Mouse (Mus musculus) C2C12 (cell line): ENCODE data around the gene Spen. TPM values are rescaled to one million over a fixed set of nuclear protein-coding genes. Genes with fewer than 3 reads are reported as not detected.

ENCODE experiments used
- H3K27me3 ChIP-seq: one replicate; pipeline ENCODE4 v1.6.1; 2011; ENCODE audit not compliant: control insufficient read depth, insufficient read depth, insufficient read length
- H3K36me3 ChIP-seq: one replicate; pipeline ENCODE4 v1.6.1; 2011; ENCODE audit not compliant: control insufficient read depth, insufficient read depth
- H3K4me3 ChIP-seq: one replicate; pipeline ENCODE4 v1.5.1; 2011; ENCODE audit warnings: mild to moderate bottlenecking, control low read depth; ENCODE audit not compliant: poor library complexity, insufficient read depth, severe bottlenecking
- H3K79me2 ChIP-seq: one replicate; pipeline ENCODE4 v1.6.1; 2011; ENCODE audit not compliant: control insufficient read depth, insufficient read depth
- H3K79me3 ChIP-seq: one replicate; pipeline ENCODE4 v1.6.1; 2011; ENCODE audit warnings: low read depth, control low read depth
- H3ac ChIP-seq: one replicate; pipeline ENCODE3; 2011; ENCODE audit warnings: low read depth; ENCODE audit not compliant: control insufficient read depth, insufficient read length
- CEBPB ChIP-seq: IDR thresholded peaks from one replicate; pipeline ENCODE4 v1.6.1; 2011; ENCODE audit warnings: low read depth, mild to moderate bottlenecking, control low read depth, moderate library complexity
- CTCF ChIP-seq: IDR thresholded peaks from one replicate; pipeline ENCODE4 v1.5.1; 2011; ENCODE audit not compliant: control insufficient read depth, insufficient read depth, insufficient read length
- FOSL1 ChIP-seq: IDR thresholded peaks from one replicate; pipeline ENCODE4 v1.8.0; 2011; ENCODE audit warnings: mild to moderate bottlenecking, low read length; ENCODE audit not compliant: poor library complexity, insufficient read depth, severe bottlenecking
- MAX ChIP-seq: IDR thresholded peaks from one replicate; pipeline ENCODE4 v1.6.1; 2011; ENCODE audit warnings: mild to moderate bottlenecking, control low read depth
- MYOD1 ChIP-seq: IDR thresholded peaks from one replicate; pipeline ENCODE4 v1.6.1; 2011; ENCODE audit warnings: low read depth; ENCODE audit not compliant: control insufficient read depth, insufficient read length
- MYOG ChIP-seq: IDR thresholded peaks from one replicate; pipeline ENCODE4 v1.6.1; 2011; ENCODE audit not compliant: control insufficient read depth, insufficient read length; ENCODE audit errors: extremely low read depth
- USF1 ChIP-seq: IDR thresholded peaks from one replicate; pipeline ENCODE4 v1.6.1; 2011; ENCODE audit warnings: low read depth, mild to moderate bottlenecking, control low read depth, moderate library complexity
- polyA plus RNA-seq: library from polyadenylated mRNA; unstranded; fragments of >200 nt; fragmentation: generic; extraction: Trizol; gene quantifications from one replicate; pipeline ENCODE4 v1.2.1, GENCODE M21; 2012; ENCODE audit warnings: missing spikeins

Spen gene
- polyA plus RNA-seq, 1 experiment: 12.1 TPM

DNA sequence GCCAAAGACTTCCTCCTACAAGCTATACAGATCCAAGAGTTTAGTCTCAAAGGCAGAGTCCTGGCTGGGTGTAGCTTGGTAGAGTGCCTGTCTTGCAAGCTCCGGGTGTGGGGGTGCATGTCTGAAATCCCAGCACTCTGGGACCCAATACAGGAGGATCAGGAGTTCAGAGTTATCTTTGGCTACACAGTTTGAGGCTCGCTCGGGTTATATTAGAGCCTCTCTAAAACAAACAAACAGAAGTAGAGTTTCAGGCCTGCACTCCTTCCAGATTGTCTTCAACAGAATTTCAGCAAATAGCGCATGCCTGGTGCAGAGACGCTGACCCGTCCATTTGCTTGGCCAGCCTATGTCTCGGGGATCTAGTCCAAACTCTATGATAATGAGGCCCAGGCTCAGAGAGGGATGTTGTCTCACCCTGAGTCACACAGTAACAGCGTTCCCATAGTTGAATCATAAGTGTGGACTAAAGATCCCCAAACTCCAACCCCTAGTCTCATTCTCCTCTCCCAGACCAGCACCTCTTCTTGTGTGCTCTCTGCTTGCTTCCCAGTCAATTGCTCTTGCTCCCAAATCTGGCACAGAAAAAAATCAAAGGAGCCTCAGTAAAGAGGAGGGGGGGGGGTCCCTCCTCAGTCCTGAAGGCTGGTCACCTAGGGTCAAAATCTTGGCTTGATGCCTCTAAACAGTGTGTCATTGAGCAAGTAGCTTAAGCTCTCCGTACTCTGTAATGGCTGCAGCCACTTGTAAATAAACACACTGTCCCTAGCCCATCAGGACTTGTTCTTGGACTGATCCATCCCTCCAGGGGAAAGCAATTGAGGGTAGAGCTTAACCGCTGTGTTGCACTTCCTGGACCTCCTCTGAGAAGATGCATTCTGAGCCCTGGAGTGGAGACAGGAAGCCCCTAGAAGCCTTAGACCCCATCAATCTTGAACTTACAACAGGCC is 111.3 kb downstream of the Spen start:
- Histone ChIP-seq H3K4me3 (no peak overlapping the region), H3K79me3 (no peaks in the 10 kb centered on the region), H3K79me2 (no peaks in the 10 kb centered on the region), H3K27me3 (no peaks in the 10 kb centered on the region), H3K36me3 (no peaks in the 10 kb centered on the region), H3ac (no peak overlapping the region)
- TF ChIP-seq MYOD1 (no peak), CTCF (no peak), CEBPB (no peak), MAX (no peak), FOSL1 (no peak), USF1 (no peak), MYOG (no peak)

DNA sequence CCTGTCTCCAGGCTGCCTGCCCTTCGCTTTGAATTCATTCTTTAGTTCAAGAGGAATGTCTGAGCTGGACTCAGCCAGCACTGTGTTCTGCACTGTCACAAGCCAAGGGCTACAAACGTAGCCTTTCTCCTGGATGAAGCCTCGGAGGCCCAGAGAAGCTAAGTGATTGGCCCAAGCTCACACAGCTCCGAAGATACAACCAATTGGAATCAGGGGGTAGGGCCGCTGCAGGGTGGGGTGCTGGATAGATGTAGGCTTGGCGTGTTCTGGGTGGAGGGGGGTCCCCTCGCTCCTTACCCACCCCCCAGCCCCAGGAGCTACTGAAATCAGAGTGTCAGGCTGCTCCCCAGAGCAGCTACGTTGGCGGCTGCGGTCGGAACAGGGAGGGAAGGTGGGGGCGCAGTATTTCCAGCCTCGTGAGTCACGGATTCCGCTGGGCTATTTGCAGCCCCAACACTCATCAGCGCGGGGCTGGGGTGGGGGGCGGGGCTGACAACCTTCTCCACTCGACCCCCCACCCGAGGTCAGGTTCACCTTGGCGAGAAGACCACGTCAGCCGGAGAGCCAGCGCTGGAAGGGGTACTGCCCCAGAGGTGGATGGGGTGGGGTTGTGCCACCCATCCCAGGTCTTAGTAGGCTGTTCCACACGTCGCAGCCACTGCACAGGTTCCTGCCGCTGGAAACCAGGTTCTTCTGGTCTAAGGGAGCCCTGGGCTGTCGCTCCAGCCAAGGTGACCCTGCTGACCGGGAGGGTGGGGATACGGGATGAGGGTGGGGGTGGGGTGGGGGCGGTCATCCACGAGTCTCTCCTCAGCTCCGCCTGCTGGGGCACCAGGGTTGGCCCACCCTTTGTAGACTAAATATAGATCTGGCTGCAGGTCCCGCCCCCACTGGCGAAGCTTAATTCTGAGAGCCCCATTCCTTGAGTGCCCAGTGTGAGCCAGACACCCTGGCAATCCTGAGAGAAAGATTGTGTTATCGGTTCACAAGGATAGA is 112.6 kb downstream of the Spen start:
- peak; percentile 8 for TF ChIP-seq FOSL1
- TF ChIP-seq MYOG: no peak
- no peak for TF ChIP-seq MAX
- TF ChIP-seq USF1: no peak
- no peak for TF ChIP-seq CTCF
- no peak for TF ChIP-seq CEBPB
- no peak for TF ChIP-seq MYOD1
- Histone ChIP-seq H3ac (peak overlapping the region; percentile 63), H3K36me3 (no peaks in the 10 kb centered on the region), H3K79me3 (no peaks in the 10 kb centered on the region), H3K4me3 (peak overlapping the region; percentile 26), H3K79me2 (no peaks in the 10 kb centered on the region), H3K27me3 (no peaks in the 10 kb centered on the region)

DNA sequence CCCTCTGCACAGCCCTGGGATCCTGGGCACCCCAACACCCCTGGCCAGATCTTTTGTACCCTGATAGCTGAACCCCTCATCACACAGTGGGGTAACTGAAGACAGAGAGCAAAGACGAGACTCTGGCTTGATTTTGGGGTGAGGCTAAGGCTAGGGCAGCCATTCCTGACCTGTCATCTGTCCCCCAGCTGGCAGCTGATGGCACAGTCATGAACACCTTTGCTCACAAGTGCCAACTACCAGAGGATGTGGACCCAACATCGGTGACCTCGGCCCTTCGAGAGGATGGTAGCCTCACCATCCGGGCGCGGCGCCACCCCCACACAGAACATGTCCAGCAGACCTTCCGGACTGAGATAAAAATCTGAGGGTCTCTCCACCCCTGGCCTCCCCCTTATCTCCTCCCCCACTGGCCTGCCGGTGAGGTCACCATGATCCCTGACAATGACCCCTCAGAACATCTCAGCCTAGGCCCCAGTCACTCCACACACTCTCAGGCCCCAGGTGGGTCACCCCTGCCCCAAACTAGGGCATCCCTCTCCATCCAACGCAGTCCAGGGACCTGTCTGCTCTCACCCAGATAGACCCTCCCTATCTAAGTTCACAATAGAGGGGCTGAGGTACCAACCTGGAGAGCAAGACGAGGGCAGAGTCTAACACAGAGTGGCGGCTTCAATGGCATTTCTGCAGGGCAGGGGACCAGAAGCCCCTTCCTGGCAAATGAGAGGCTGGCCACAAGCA is 114.5 kb downstream of the Spen start:
- no peaks in the 10 kb centered on the region for H3K27me3 ChIP-seq
- H3ac ChIP-seq: no peak overlapping the region
- H3K4me3 ChIP-seq: no peak overlapping the region
- no peaks in the 10 kb centered on the region for H3K36me3 ChIP-seq
- no peaks in the 10 kb centered on the region for H3K79me3 ChIP-seq
- TF ChIP-seq MYOG: no peak
- no peak for TF ChIP-seq USF1
- TF ChIP-seq FOSL1: no peak
- TF ChIP-seq CTCF: no peak
- no peak for TF ChIP-seq CEBPB
- TF ChIP-seq MAX: no peak
- TF ChIP-seq MYOD1: no peak
- no peaks in the 10 kb centered on the region for H3K79me2 ChIP-seq

GRCm38 (mm10) chr4:141423288-141423687 is 115.1 kb downstream of the Spen start:
- Histone ChIP-seq H3K4me3 (no peak overlapping the region), H3ac (no peak overlapping the region), H3K27me3 (no peaks in the 10 kb centered on the region), H3K36me3 (no peaks in the 10 kb centered on the region), H3K79me3 (no peaks in the 10 kb centered on the region), H3K79me2 (no peaks in the 10 kb centered on the region)
- TF ChIP-seq USF1 (peak; percentile 27), FOSL1 (peak; percentile 17), MAX (peak; percentile 86), MYOG (no peak), MYOD1 (peak; percentile 56)

DNA sequence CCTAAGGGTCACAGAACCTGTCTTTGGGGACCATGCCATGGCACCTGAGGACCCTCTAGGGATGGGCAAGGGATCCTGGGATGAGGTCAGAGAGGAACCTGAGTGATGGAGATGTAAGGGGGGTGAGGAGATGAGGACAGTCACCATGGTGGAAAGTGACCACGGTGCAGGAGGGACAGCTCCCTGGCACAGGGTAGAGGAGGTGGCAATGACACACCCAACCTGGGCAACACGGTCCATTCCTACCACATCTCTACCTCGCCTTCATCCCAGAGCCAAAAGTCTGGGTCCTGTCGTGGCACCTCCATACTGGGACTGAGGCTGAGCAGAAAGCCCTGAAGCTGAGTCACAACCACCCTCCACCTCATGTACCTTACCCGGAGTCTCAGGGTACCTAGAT is 115.6 kb downstream of the Spen start:
- Histone ChIP-seq H3K27me3 (no peaks in the 10 kb centered on the region), H3K79me2 (no peaks in the 10 kb centered on the region), H3K4me3 (no peak overlapping the region), H3K36me3 (no peaks in the 10 kb centered on the region), H3ac (no peak overlapping the region), H3K79me3 (no peaks in the 10 kb centered on the region)
- no peak for TF ChIP-seq USF1
- no peak for TF ChIP-seq CTCF
- TF ChIP-seq MYOG: no peak
- TF ChIP-seq CEBPB: no peak
- no peak for TF ChIP-seq MAX
- TF ChIP-seq MYOD1: no peak
- no peak for TF ChIP-seq FOSL1
